13 mouse cellular contexts compared by ENCODE assay signal in genomic region chr4:156215649-156216048, GRCm38 (mm10). TPM values are rescaled to one million over a fixed set of nuclear protein-coding genes. Genes with fewer than 3 reads are reported as not detected.
DNase-seq lines count a peak whose midpoint lies in the region; ATAC-seq and TF ChIP-seq lines count a peak whose summit lies in the region.
"Had no signal": no experiment of that assay in that cellular context is flagged by ENCODE, and none has a peak within 500 bp of the region (broad histone marks: within the 10 kb centered on the region; RNA-seq: fewer than 3 reads in every experiment).

TSS of gene Perm1 (plus strand) at chr4:156215868.

- no peaks in the 10 kb centered on the region for H3K9me3 ChIP-seq in kidney, embryonic 14.5 days (ENCODE audit: control insufficient read depth, low read length)
- no peaks in the 10 kb centered on the region for H3K9me3 ChIP-seq in heart, embryonic 16.5 days (replicated peaks; ENCODE audit: control insufficient read depth, low read length)
- H3K9me3 ChIP-seq: forebrain, embryonic 12.5 days; lung, embryonic 15.5 days had no signal

- H3K4me3 ChIP-seq in kidney, embryonic 14.5 days (ENCODE audit: low read length), result no peak within 1 kb of the TSS
- peak within 1 kb of the TSS; percentile 64 for H3K4me3 ChIP-seq in gastrocnemius, adult 2 months
- peak within 1 kb of the TSS; percentile 36 for H3K4me3 ChIP-seq in heart, embryonic 16.5 days (ENCODE audit: low read length)
- H3K4me3 ChIP-seq: forebrain, embryonic 12.5 days; left cerebral cortex, adult 2 months; lung, embryonic 15.5 days had no signal

- no peak within 1 kb of the TSS for H3K9ac ChIP-seq in kidney, embryonic 14.5 days (ENCODE audit: low read depth, low read length)
- peak within 1 kb of the TSS; percentile 70 for H3K9ac ChIP-seq in heart, embryonic 16.5 days (ENCODE audit: low read length)
- H3K9ac ChIP-seq: forebrain, embryonic 12.5 days; lung, embryonic 15.5 days had no signal

- 70% methylated on average over 4 of the region's 4 CpGs for whole genome bisulfite sequencing in kidney, embryonic 14.5 days
- WGBS in heart, embryonic 16.5 days, result 35% methylated on average over 4 of the region's 4 CpGs

- no peak within 1 kb of the TSS for H3K4me2 ChIP-seq in kidney, embryonic 14.5 days (replicated peaks; ENCODE audit: low read depth, low read length)
- peak within 1 kb of the TSS; percentile 55 for H3K4me2 ChIP-seq in heart, embryonic 16.5 days (ENCODE audit: low read depth, low read length)
- H3K4me2 ChIP-seq: forebrain, embryonic 12.5 days; lung, embryonic 15.5 days had no signal

- no peak within 1 kb of the TSS for H3K27ac ChIP-seq in kidney, embryonic 14.5 days (ENCODE audit: low read depth, low read length)
- H3K27ac ChIP-seq in gastrocnemius, adult 2 months, result peak within 1 kb of the TSS; percentile 97
- peak within 1 kb of the TSS; percentile 83 for H3K27ac ChIP-seq in heart, embryonic 16.5 days (ENCODE audit: low read length)
- H3K27ac ChIP-seq: forebrain, embryonic 12.5 days; left cerebral cortex, adult 2 months; lung, embryonic 15.5 days had no signal

- H3K27me3 ChIP-seq in kidney, embryonic 14.5 days (ENCODE audit: control insufficient read depth, insufficient read depth, low read length), result no peaks in the 10 kb centered on the region
- no peaks in the 10 kb centered on the region for H3K27me3 ChIP-seq in heart, embryonic 16.5 days (ENCODE audit: control insufficient read depth, insufficient read depth, low read length)
- H3K27me3 ChIP-seq: forebrain, embryonic 12.5 days; lung, embryonic 15.5 days had no signal

- intact Hi-C loops in gastrocnemius, adult 2 months (cut with DNase I), result no loop called here

- no peak for TF ChIP-seq CTCF in gastrocnemius, adult 2 months (IDR thresholded peaks at IDR 0.05)

- peak; percentile 74 for DNase-seq in kidney, adult 9 months
- peak; percentile 93 for DNase-seq in gastrocnemius, adult 2 months
- peak; percentile 95 for DNase-seq in skeletal muscle tissue, adult 2 months (ENCODE audit: low read depth, low spot score)
- DNase-seq in liver, result no peak
- no peak for DNase-seq in ovary, adult 18-20 months (ENCODE audit: low spot score)
- DNase-seq: thymus, postnatal 14 days had no signal

- H3K36me3 ChIP-seq in kidney, embryonic 14.5 days (ENCODE audit: control insufficient read depth, insufficient read depth, low read length), result no peaks in the 10 kb centered on the region
- H3K36me3 ChIP-seq in heart, embryonic 16.5 days (ENCODE audit: control insufficient read depth, insufficient read depth), result peaks cover 4% of the 10 kb centered on the region; the same call in 1 of the 2 replicates
- H3K36me3 ChIP-seq: forebrain, embryonic 12.5 days; lung, embryonic 15.5 days had no signal

- ATAC-seq in kidney, embryonic 14.5 days (ENCODE audit: low FRiP score, low TSS enrichment), result no peak
- peak; percentile 89 for ATAC-seq in heart, embryonic 16.5 days (replicated peaks; ENCODE audit: extremely low read depth, insufficient read depth, low FRiP score)
- ATAC-seq in erythroid progenitor cell, adult 5-6 weeks (replicated peaks; ENCODE audit: low FRiP score, poor library complexity, severe bottlenecking), result no peak
- ATAC-seq: hindbrain, embryonic 16.5 days had no signal

- no peaks in the 10 kb centered on the region for H3K4me1 ChIP-seq in kidney, embryonic 14.5 days (ENCODE audit: control insufficient read depth, insufficient read depth, low read length)
- H3K4me1 ChIP-seq in heart, embryonic 16.5 days (ENCODE audit: control insufficient read depth, insufficient read depth, low read length), result peaks cover 21% of the 10 kb centered on the region
- H3K4me1 ChIP-seq: forebrain, embryonic 12.5 days; lung, embryonic 15.5 days had no signal

RNA-seq across cellular contexts. Expression of gene Perm1, which starts in this region (rescaled TPM):
- 0.67 and 0.92 TPM in 2 replicates for polyA plus RNA-seq in kidney, embryonic 14.5 days (2014; fragmentation: Nextera tagmentation; extraction: Ambion mirVana)
- total RNA-seq in gastrocnemius, adult 2 months (2021), result 100 to 1,000 TPM; 142 to 265 TPM
- 16.3 and 16.8 TPM in 2 replicates for polyA plus RNA-seq in heart, embryonic 16.5 days (2015; fragmentation: Nextera tagmentation; extraction: Ambion mirVana)
- 4.2 and 7.2 TPM in 2 replicates for total RNA-seq in erythroid progenitor cell, adult 5-6 weeks (2015; ENCODE audit: low replicate concordance)
- total RNA-seq in erythroid progenitor cell, adult 5-6 weeks (2017; ENCODE audit: low replicate concordance), result 3.2 and 5.9 TPM in 2 replicates

Comparison
In these comparisons a context has a peak if more than half of its experiments do, and no peak if none do; other contexts are left out.
1. RNA of gene Perm1 (total RNA-seq): 142 to 265 TPM in gastrocnemius, adult 2 months; 3.2 to 7.2 TPM in erythroid progenitor cell, adult 5-6 weeks; every median in the first group is over 10 times any median in the second.
2. DNase-seq: peak in kidney, adult 9 months (single experiment), gastrocnemius, adult 2 months (single experiment) and skeletal muscle tissue, adult 2 months (single experiment); none in liver (single experiment) and ovary, adult 18-20 months (single experiment).